Mouse (Mus musculus): ENCODE measurements at regions not wholly inside any gene's neighbourhood (a gene's known extent, or its start where the extent isn't known, plus 50 kb on each side); places are given as distances from the start of the nearest gene placed in this dataset.
A peak's percentile ranks its signal among the peaks of the same experiment; 100 is the strongest.
"Not testable (repeated sequence)": the region's sequence is repeated elsewhere in the genome, so short reads cannot be mapped to it uniquely, and the experiment has no call there.

DNA sequence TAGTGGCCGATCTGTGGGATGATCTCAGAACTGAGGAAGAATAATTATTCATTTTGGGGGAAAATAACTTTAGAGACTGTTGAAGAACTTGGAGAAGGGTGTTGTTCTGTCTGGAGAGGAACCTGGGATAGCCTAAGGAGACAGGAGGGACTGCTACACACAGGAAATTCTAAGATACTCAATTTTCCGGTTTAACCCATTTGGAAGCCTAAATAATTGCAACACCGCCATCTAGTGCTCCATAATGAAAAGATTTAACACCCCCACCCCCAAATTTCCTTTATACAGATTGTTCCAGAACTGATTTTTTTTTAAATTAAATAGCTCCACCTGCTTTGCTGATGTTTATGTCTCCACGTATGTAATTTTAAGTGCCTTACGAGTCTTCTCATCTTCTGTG, 157.2 kb upstream of the Adgra3 start:
- H3K27me3 ChIP-seq (ENCODE audit: insufficient read depth, low read length), result peaks cover 2% of the 10 kb centered on the region; the same call in 1 of the 2 replicates
- no peaks in the 10 kb centered on the region for H3K4me1 ChIP-seq (replicated peaks; ENCODE audit: low read depth, low read length)
- H3K36me3 ChIP-seq (ENCODE audit: insufficient read depth, low read length), result no peaks in the 10 kb centered on the region
- H3K9me3 ChIP-seq (ENCODE audit: low read length), result no peaks in the 10 kb centered on the region
- TF ChIP-seq CTCF (conservative IDR thresholded peaks at IDR 0.05; ENCODE audit: low read length) (peak; percentile 40), POU5F1 (IDR thresholded peaks at IDR 0.05; ENCODE audit: borderline replicate concordance, low read length) (no peak)
- H3K4me3 ChIP-seq (replicated peaks; ENCODE audit: low read length), result no peak overlapping the region

GRCm38 (mm10) chr5:50202307-50203010, 143.7 kb upstream of the Adgra3 start:
- TF ChIP-seq NANOG (IDR thresholded peaks at IDR 0.05; ENCODE audit: borderline replicate concordance, low read length), result no peak
- no peak for TF ChIP-seq CTCF (conservative IDR thresholded peaks at IDR 0.05; ENCODE audit: low read length)
- no peak for TF ChIP-seq POU5F1 (IDR thresholded peaks at IDR 0.05; ENCODE audit: borderline replicate concordance, low read length)
- H3K4me1 ChIP-seq (replicated peaks; ENCODE audit: low read depth, low read length), result peaks cover 22% of the 10 kb centered on the region
- H3K27me3 ChIP-seq (ENCODE audit: insufficient read depth, low read length), result no peaks in the 10 kb centered on the region
- no peak overlapping the region for H3K4me3 ChIP-seq (replicated peaks; ENCODE audit: low read length)
- H3K36me3 ChIP-seq (ENCODE audit: insufficient read depth, low read length), result no peaks in the 10 kb centered on the region
- H3K9me3 ChIP-seq (ENCODE audit: low read length), result no peaks in the 10 kb centered on the region

DNA sequence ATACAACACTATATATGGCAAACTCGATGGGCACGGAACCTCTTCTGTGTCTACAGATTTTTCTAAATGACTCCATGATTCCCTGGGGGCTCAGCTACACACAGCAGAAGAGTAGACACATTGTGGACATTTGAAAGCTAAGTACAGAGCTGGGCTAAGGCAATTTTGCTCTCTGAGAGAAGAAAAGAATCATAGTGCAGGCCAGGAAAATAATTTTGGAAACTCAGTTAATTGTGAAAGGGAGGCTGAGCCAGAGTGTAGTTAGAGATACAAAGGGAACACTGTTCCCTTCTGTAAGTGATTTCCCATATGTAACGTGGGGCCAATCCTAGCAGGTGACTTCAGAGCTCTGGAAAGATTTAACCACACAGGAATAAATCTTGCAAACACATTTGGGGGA, 137.6 kb upstream of the Adgra3 start:
- H3K4me3 ChIP-seq (replicated peaks; ENCODE audit: low read length), result no peak overlapping the region
- no peaks in the 10 kb centered on the region for H3K27me3 ChIP-seq (ENCODE audit: insufficient read depth, low read length)
- H3K36me3 ChIP-seq (ENCODE audit: insufficient read depth, low read length), result no peaks in the 10 kb centered on the region
- H3K4me1 ChIP-seq (replicated peaks; ENCODE audit: low read depth, low read length), result peaks cover 6% of the 10 kb centered on the region
- no peak for TF ChIP-seq POU5F1 (IDR thresholded peaks at IDR 0.05; ENCODE audit: borderline replicate concordance, low read length)
- H3K9me3 ChIP-seq (ENCODE audit: low read length), result no peaks in the 10 kb centered on the region

DNA sequence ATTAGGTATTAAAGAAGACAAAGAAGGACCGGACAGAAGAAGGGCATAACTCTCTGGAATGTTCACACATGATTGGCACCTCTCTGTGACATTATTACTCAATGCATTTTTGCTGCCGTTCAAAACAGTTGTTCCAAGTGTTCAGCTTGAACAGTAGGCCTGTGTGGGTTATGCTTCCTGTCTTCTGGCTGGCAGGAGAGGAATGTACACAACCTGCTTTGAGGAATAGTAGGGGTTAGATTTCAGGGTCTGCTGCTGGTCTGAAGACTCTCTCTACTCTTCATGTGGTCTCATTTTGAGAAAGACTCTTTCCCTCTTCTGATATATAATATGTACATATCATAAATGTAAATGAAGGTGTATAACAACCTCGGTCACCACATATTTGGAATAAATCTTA, 137.2 kb upstream of the Adgra3 start:
- Histone ChIP-seq H3K27me3 (ENCODE audit: insufficient read depth, low read length) (no peaks in the 10 kb centered on the region), H3K4me1 (replicated peaks; ENCODE audit: low read depth, low read length) (peaks cover 2% of the 10 kb centered on the region), H3K36me3 (ENCODE audit: insufficient read depth, low read length) (no peaks in the 10 kb centered on the region), H3K4me3 (replicated peaks; ENCODE audit: low read length) (no peak overlapping the region), H3K9me3 (ENCODE audit: low read length) (no peaks in the 10 kb centered on the region)
- no peak for TF ChIP-seq NANOG (IDR thresholded peaks at IDR 0.05; ENCODE audit: borderline replicate concordance, low read length)
- TF ChIP-seq POU5F1 (IDR thresholded peaks at IDR 0.05; ENCODE audit: borderline replicate concordance, low read length), result no peak
- no peak for TF ChIP-seq CTCF (conservative IDR thresholded peaks at IDR 0.05; ENCODE audit: low read length)

DNA sequence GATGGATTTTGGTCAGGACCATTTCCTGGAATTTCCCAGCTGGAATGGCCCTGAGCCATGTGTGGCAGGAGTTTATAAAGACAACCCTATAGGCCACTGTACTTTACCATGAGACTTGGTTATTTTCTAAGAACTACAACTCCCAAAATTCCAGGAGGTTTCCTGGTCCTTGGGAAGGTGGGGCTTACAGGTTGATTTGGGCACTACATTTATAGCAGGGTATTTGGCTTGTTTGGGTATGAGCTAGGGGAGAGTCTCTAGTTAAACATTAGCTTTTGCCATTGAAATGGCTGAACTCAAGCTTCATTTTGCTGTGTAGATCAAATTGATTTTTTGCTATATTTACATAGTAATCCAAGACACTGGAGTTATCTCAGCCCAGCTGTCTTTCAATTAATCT, 130.6 kb upstream of the Adgra3 start:
- no peak for TF ChIP-seq NANOG (IDR thresholded peaks at IDR 0.05; ENCODE audit: borderline replicate concordance, low read length)
- TF ChIP-seq CTCF (conservative IDR thresholded peaks at IDR 0.05; ENCODE audit: low read length), result no peak
- TF ChIP-seq POU5F1 (IDR thresholded peaks at IDR 0.05; ENCODE audit: borderline replicate concordance, low read length), result no peak
- Histone ChIP-seq H3K4me1 (replicated peaks; ENCODE audit: low read depth, low read length) (peaks cover 14% of the 10 kb centered on the region), H3K9me3 (ENCODE audit: low read length) (0 out of 2 replicates have a peak, but pooled peaks cover 14% of the 10 kb centered on the region), H3K4me3 (replicated peaks; ENCODE audit: low read length) (no peak overlapping the region), H3K27me3 (ENCODE audit: insufficient read depth, low read length) (no peaks in the 10 kb centered on the region), H3K36me3 (ENCODE audit: insufficient read depth, low read length) (no peaks in the 10 kb centered on the region)

GRCm38 (mm10) chr5:50182721-50183120, 123.9 kb upstream of the Adgra3 start:
- H3K4me3 ChIP-seq (replicated peaks; ENCODE audit: low read length), result no peak overlapping the region
- H3K9me3 ChIP-seq (ENCODE audit: low read length), result 0 out of 2 replicates have a peak, but pooled peaks cover 11% of the 10 kb centered on the region
- H3K27me3 ChIP-seq (ENCODE audit: insufficient read depth, low read length), result no peaks in the 10 kb centered on the region
- TF ChIP-seq NANOG (IDR thresholded peaks at IDR 0.05; ENCODE audit: borderline replicate concordance, low read length) (no peak), CTCF (conservative IDR thresholded peaks at IDR 0.05; ENCODE audit: low read length) (no peak), POU5F1 (IDR thresholded peaks at IDR 0.05; ENCODE audit: borderline replicate concordance, low read length) (no peak)
- H3K4me1 ChIP-seq (replicated peaks; ENCODE audit: low read depth, low read length), result no peaks in the 10 kb centered on the region
- no peaks in the 10 kb centered on the region for H3K36me3 ChIP-seq (ENCODE audit: insufficient read depth, low read length)

DNA sequence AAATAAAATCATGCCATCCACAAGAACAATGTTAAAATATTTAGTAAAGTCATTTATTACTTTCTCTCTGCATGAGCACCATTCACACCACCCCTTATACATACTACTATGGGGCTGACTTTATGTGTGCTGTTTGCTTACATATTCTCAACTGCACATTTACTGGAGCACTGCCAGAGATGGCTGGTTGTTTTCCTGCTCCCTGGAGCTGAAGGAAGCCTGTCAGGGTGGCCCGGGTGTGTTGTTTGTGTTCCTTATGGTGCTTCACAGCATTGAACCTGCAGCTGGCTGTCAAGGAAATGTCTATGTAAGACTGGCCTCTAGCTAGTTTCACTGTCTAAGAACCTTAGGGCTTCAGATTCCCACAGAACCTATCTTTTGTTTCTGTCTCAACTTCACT, 97.8 kb upstream of the Adgra3 start:
- Histone ChIP-seq H3K4me1 (replicated peaks; ENCODE audit: low read depth, low read length) (no peaks in the 10 kb centered on the region), H3K36me3 (ENCODE audit: insufficient read depth, low read length) (no peaks in the 10 kb centered on the region), H3K9me3 (ENCODE audit: low read length) (no peaks in the 10 kb centered on the region), H3K27me3 (ENCODE audit: insufficient read depth, low read length) (no peaks in the 10 kb centered on the region), H3K4me3 (replicated peaks; ENCODE audit: low read length) (no peak overlapping the region)
- TF ChIP-seq POU5F1 (IDR thresholded peaks at IDR 0.05; ENCODE audit: borderline replicate concordance, low read length) (no peak), NANOG (IDR thresholded peaks at IDR 0.05; ENCODE audit: borderline replicate concordance, low read length) (no peak), CTCF (conservative IDR thresholded peaks at IDR 0.05; ENCODE audit: low read length) (no peak)

- H3K4me1 ChIP-seq (replicated peaks; ENCODE audit: low read depth, low read length); H3K4me3 ChIP-seq (replicated peaks; ENCODE audit: low read length); H3K36me3 ChIP-seq (ENCODE audit: insufficient read depth, low read length); H3K27me3 ChIP-seq (ENCODE audit: insufficient read depth, low read length); H3K9me3 ChIP-seq (ENCODE audit: low read length): not testable (repeated sequence)
These were observed 96.5 kb upstream of the Adgra3 start for GRCm38 (mm10) chr5:50155170-50155860.

- TF ChIP-seq CTCF (conservative IDR thresholded peaks at IDR 0.05; ENCODE audit: low read length) (no peak), POU5F1 (IDR thresholded peaks at IDR 0.05; ENCODE audit: borderline replicate concordance, low read length) (no peak), NANOG (IDR thresholded peaks at IDR 0.05; ENCODE audit: borderline replicate concordance, low read length) (no peak)
- Histone ChIP-seq H3K36me3 (ENCODE audit: insufficient read depth, low read length) (no peaks in the 10 kb centered on the region), H3K27me3 (ENCODE audit: insufficient read depth, low read length) (no peaks in the 10 kb centered on the region), H3K4me1 (replicated peaks; ENCODE audit: low read depth, low read length) (no peaks in the 10 kb centered on the region), H3K4me3 (replicated peaks; ENCODE audit: low read length) (no peak overlapping the region), H3K9me3 (ENCODE audit: low read length) (no peaks in the 10 kb centered on the region)
These were observed 88.1 kb upstream of the Adgra3 start for GRCm38 (mm10) chr5:50146926-50147325.
